Mouse (Mus musculus): Measurements from ENCODE around the gene Aicda. TPM values are rescaled to one million over a fixed set of nuclear protein-coding genes. Genes with fewer than 3 reads are reported as not detected.
A peak's percentile ranks its signal among the peaks of the same experiment; 100 is the strongest.

Aicda gene
- total and polyA plus RNA-seq, 2 experiments from 2014 or later, result 0.11 to 0.49 TPM

DNA sequence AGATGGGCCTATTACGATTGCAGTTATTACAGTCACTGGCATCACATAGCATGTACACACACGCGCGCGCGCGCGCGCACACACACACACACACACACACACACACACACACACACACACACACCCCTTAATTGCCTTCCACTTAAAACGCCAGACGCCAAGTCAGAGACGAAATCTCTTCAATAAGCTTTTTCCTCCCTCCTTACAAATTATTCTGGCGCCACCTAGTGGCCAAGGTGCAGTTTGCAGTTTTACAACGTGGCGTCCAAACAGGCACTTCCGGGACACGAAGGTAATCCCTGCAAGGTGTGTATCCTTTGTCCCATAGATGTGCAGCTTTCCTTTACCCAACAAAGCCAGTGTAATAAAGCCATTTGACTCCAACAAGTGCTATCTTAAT is 6.8 kb downstream of the Aicda start:
- peak; percentile 95 for TF ChIP-seq CTCF (IDR thresholded peaks at IDR 0.05)
- Histone ChIP-seq H3K4me2 (ENCODE audit: low read depth, low read length, poor library complexity, severe bottlenecking) (peak overlapping the region; percentile 34), H3K36me3 (ENCODE audit: insufficient read depth, low read length) (no peaks in the 10 kb centered on the region), H3K4me3 (ENCODE audit: low read depth, low read length) (no peak overlapping the region), H3K9ac (replicated peaks; ENCODE audit: low read length, poor library complexity, severe bottlenecking) (0 out of 2 replicates have a peak overlapping the region, but pooled peaks have one; percentile 44), H3K27ac (ENCODE audit: low read depth, low read length) (no peak overlapping the region), H3K9me3 (ENCODE audit: low read length) (no peaks in the 10 kb centered on the region), H3K27me3 (ENCODE audit: insufficient read depth, low read length) (no peaks in the 10 kb centered on the region), H3K4me1 (ENCODE audit: insufficient read depth, low read length) (no peaks in the 10 kb centered on the region)
- ATAC-seq (ENCODE audit: low FRiP score), result peak; percentile 36
- WGBS, result 5% methylated on average over 17 of the region's 17 CpGs
- DNase-seq (ENCODE audit: low spot score), result peak; percentile 89

DNA sequence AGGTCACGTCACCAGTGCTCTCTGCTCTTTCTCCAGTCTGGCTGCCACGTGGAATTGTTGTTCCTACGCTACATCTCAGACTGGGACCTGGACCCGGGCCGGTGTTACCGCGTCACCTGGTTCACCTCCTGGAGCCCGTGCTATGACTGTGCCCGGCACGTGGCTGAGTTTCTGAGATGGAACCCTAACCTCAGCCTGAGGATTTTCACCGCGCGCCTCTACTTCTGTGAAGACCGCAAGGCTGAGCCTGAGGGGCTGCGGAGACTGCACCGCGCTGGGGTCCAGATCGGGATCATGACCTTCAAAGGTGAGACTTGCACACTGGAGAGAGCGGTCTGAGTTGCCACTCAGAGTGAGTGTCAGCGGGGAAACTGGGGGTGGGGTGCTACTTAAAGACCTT is 7.4 kb downstream of the Aicda start:
- ATAC-seq (ENCODE audit: low FRiP score) (0 out of 2 replicates have a peak, but pooled peaks have one; percentile 10), DNase-seq (ENCODE audit: low spot score) (no peak)
- Histone ChIP-seq H3K36me3 (ENCODE audit: insufficient read depth, low read length) (no peaks in the 10 kb centered on the region), H3K4me1 (ENCODE audit: insufficient read depth, low read length) (no peaks in the 10 kb centered on the region), H3K9ac (replicated peaks; ENCODE audit: low read length, poor library complexity, severe bottlenecking) (no peak overlapping the region), H3K4me3 (ENCODE audit: low read depth, low read length) (no peak overlapping the region), H3K27ac (ENCODE audit: low read depth, low read length) (no peak overlapping the region), H3K9me3 (ENCODE audit: low read length) (no peaks in the 10 kb centered on the region), H3K4me2 (ENCODE audit: low read depth, low read length, poor library complexity, severe bottlenecking) (peak overlapping the region; percentile 34; the same call in 1 of the 2 replicates), H3K27me3 (ENCODE audit: insufficient read depth, low read length) (no peaks in the 10 kb centered on the region)
- WGBS, result 87% methylated on average over 20 of the region's 20 CpGs
- TF ChIP-seq CTCF (IDR thresholded peaks at IDR 0.05), result no peak

DNA sequence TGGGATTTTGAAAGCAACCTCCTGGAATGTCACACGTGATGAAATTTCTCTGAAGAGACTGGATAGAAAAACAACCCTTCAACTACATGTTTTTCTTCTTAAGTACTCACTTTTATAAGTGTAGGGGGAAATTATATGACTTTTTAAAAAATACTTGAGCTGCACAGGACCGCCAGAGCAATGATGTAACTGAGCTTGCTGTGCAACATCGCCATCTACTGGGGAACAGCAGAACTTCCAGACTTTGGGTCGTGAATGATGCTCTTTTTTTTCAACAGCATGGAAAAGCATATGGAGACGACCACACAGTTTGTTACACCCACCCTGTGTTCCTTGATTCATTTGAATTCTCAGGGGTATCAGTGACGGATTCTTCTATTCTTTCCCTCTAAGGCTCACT is 8.9 kb downstream of the Aicda start:
- H3K9me3 ChIP-seq (ENCODE audit: low read length), result no peaks in the 10 kb centered on the region
- TF ChIP-seq CTCF (IDR thresholded peaks at IDR 0.05), result peak; percentile 95
- no peak overlapping the region for H3K9ac ChIP-seq (replicated peaks; ENCODE audit: low read length, poor library complexity, severe bottlenecking)
- H3K27me3 ChIP-seq (ENCODE audit: insufficient read depth, low read length), result no peaks in the 10 kb centered on the region
- peak overlapping the region; percentile 12; the same call in 1 of the 2 replicates for H3K4me3 ChIP-seq (ENCODE audit: low read depth, low read length)
- DNase-seq (ENCODE audit: low spot score) (peak; percentile 75), ATAC-seq (ENCODE audit: low FRiP score) (peak; percentile 53)
- no peaks in the 10 kb centered on the region for H3K4me1 ChIP-seq (ENCODE audit: insufficient read depth, low read length)
- 2% methylated on average over 6 of the region's 6 CpGs for WGBS
- H3K36me3 ChIP-seq (ENCODE audit: insufficient read depth, low read length), result no peaks in the 10 kb centered on the region
- peak overlapping the region; percentile 43 for H3K4me2 ChIP-seq (ENCODE audit: low read depth, low read length, poor library complexity, severe bottlenecking)
- no peak overlapping the region for H3K27ac ChIP-seq (ENCODE audit: low read depth, low read length)

DNA sequence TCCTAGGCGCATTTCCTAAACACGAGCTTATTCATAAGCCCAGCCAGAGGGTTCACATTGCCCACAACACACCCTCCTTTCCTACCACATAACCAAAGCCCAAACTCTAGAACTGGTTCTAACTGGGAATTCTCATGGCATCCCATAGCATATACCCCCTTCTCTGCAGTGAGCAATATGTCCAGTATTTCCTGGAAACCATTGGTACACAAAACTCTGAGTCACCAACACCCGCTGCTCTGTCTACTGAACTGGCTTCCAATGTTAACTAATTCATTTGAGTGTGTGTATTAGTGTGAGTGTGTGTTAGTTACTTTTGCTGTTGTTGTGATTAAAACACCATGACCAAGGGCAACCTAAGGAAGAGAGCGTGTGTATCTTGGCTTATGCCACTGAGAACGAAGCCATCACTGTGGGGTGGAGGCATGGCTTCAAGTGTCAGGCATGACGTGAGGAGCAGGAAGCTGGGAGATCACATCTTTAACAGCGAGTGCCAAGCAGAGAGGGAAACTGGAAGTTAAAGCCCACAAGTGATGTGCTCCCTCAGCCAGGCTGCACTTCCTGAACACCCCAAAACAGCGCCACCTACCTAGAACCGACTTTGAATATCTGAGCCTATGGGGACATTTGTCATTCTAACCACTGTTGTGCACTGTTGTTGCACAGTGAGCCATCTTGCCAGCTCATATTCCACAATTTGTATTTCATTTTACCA is 11.6 kb downstream of the Aicda start:
- H3K27ac ChIP-seq (ENCODE audit: low read depth, low read length), result no peak overlapping the region
- WGBS, result 92% methylated on average over 9 of the region's 9 CpGs
- DNase-seq (ENCODE audit: low spot score) (no peak), ATAC-seq (ENCODE audit: low FRiP score) (no peak)
- H3K4me3 ChIP-seq (ENCODE audit: low read depth, low read length), result no peak overlapping the region
- no peaks in the 10 kb centered on the region for H3K36me3 ChIP-seq (ENCODE audit: insufficient read depth, low read length)
- TF ChIP-seq CTCF (IDR thresholded peaks at IDR 0.05), result no peak
- no peaks in the 10 kb centered on the region for H3K27me3 ChIP-seq (ENCODE audit: insufficient read depth, low read length)
- H3K9ac ChIP-seq (replicated peaks; ENCODE audit: low read length, poor library complexity, severe bottlenecking), result no peak overlapping the region
- no peak overlapping the region for H3K4me2 ChIP-seq (ENCODE audit: low read depth, low read length, poor library complexity, severe bottlenecking)
- no peaks in the 10 kb centered on the region for H3K4me1 ChIP-seq (ENCODE audit: insufficient read depth, low read length)
- no peaks in the 10 kb centered on the region for H3K9me3 ChIP-seq (ENCODE audit: low read length)

DNA sequence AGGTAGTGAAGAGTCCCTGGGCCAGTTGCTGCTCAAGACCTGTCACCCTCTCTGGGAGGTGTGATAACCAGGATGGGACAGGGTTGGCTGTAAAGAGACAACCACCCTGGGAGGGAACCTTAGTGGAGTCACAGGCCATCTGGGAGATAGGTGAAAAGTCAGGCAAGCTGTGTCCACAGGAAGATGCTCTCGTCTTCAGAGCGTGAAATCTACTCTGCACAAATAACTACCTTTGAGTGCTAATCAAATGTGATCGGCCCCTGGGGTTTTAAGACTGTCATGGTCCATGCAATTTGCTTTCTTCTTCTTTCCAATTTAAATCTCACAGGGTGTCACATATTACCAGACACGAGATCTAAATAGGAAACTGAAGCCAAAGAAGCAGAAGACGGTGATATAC is 15.5 kb downstream of the Aicda start:
- DNase-seq (ENCODE audit: low spot score), result peak; percentile 28
- Histone ChIP-seq H3K4me2 (ENCODE audit: low read depth, low read length, poor library complexity, severe bottlenecking) (no peak overlapping the region), H3K9ac (replicated peaks; ENCODE audit: low read length, poor library complexity, severe bottlenecking) (no peak overlapping the region), H3K27me3 (ENCODE audit: insufficient read depth, low read length) (no peaks in the 10 kb centered on the region), H3K4me1 (ENCODE audit: insufficient read depth, low read length) (no peaks in the 10 kb centered on the region), H3K27ac (ENCODE audit: low read depth, low read length) (no peak overlapping the region), H3K4me3 (ENCODE audit: low read depth, low read length) (no peak overlapping the region), H3K9me3 (ENCODE audit: low read length) (no peaks in the 10 kb centered on the region), H3K36me3 (ENCODE audit: insufficient read depth, low read length) (no peaks in the 10 kb centered on the region)
- 30% methylated on average over 5 of the region's 5 CpGs for WGBS
- TF ChIP-seq CTCF (IDR thresholded peaks at IDR 0.05), result no peak
- no peak for ATAC-seq (ENCODE audit: low FRiP score)

DNA sequence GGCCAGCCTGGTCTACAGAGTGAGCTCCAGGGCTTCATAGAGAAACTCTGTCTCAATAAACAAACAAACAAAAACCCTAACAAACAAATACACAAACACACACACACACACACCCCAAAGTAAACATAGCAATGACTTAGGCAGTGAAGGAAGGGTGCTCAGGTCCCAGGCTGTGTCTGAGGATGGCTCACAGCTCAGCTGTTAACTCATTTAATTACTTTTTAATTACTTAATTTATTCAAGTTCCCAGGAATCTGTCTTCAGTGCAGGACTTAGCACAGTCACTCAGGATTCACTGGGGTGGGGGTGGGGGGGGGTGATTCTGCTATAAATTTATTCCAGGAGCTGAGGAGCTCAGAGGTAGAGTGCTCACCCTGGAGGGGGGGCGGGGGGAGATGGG is 16.2 kb downstream of the Aicda start:
- no peak for ATAC-seq (ENCODE audit: low FRiP score)
- no peaks in the 10 kb centered on the region for H3K36me3 ChIP-seq (ENCODE audit: insufficient read depth, low read length)
- no peak for TF ChIP-seq CTCF (IDR thresholded peaks at IDR 0.05)
- no peak for DNase-seq (ENCODE audit: low spot score)
- H3K27me3 ChIP-seq (ENCODE audit: insufficient read depth, low read length), result no peaks in the 10 kb centered on the region
- H3K9ac ChIP-seq (replicated peaks; ENCODE audit: low read length, poor library complexity, severe bottlenecking), result no peak overlapping the region
- H3K4me3 ChIP-seq (ENCODE audit: low read depth, low read length), result no peak overlapping the region
- no peak overlapping the region for H3K27ac ChIP-seq (ENCODE audit: low read depth, low read length)
- no peak overlapping the region for H3K4me2 ChIP-seq (ENCODE audit: low read depth, low read length, poor library complexity, severe bottlenecking)
- 64% methylated on average over 1 of the region's 1 CpGs for WGBS
- no peaks in the 10 kb centered on the region for H3K4me1 ChIP-seq (ENCODE audit: insufficient read depth, low read length)
- no peaks in the 10 kb centered on the region for H3K9me3 ChIP-seq (ENCODE audit: low read length)
